Mouse (Mus musculus): ENCODE results near the gene Slc32a1.

- TF ChIP-seq POLR2A (IDR thresholded peaks at IDR 0.05; ENCODE audit: borderline replicate concordance, low read depth, low read length) = no peak
- no peak for TF ChIP-seq CTCF (IDR thresholded peaks at IDR 0.05; ENCODE audit: low read depth, low read length)
Measured at GRCm38 (mm10) chr2:158631873-158632272, 21.3 kb downstream of the Slc32a1 start.
